Mouse (Mus musculus): ENCODE measurements around the gene Padi3.

DNA sequence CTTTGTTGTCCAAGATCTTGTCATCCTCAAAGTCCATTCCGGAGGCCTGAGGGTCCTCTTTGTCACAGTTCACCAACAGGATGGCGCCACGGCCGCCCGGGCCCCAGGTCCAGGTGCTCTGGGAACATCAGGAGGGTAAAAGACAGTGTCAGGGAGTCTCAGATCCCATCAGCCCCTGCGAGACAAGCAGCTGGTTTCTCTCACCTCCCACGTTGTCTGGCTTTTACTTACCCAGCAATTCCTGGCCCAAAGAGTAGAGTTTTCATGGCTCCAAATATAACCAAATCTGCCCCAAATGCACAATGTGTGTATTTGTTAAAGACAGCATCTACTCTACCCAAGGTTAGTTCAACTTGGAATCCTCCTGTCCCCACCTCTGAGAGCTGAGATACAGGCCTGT is 48.8 kb downstream of the Padi3 start:
- TF ChIP-seq CTCF (conservative IDR thresholded peaks at IDR 0.05; ENCODE audit: insufficient read depth, insufficient read length, low read depth, low read length) = no peak
- TF ChIP-seq POLR2A (IDR thresholded peaks at IDR 0.05; ENCODE audit: low read depth, low read length) = no peak
